Mouse (Mus musculus) liver, embryonic 16.5 days (tissue): ENCODE data around the gene Sumf2. TPM values are rescaled to one million over a fixed set of nuclear protein-coding genes. Genes with fewer than 3 reads are reported as not detected.

ENCODE experiments used
- ATAC-seq: fragments of 200-750 bp; cut with Nextera tagmentation; 2 replicates; pipeline ENCODE4 v1.8.0; 2017; ENCODE audit warnings: low read depth, mild to moderate bottlenecking, moderate number of reproducible peaks, moderate library complexity
- H3K27ac ChIP-seq: fragments of 300-500 bp; sonication (generic); 2 replicates; pipeline ENCODE4 v1.5.1; 2014; ENCODE audit warnings: mild to moderate bottlenecking, low read length
- H3K27me3 ChIP-seq: fragments of 300-500 bp; sonication (generic); 2 replicates; pipeline ENCODE4 v1.6.1; 2014; ENCODE audit warnings: low read depth, low read length, mixed read lengths; ENCODE audit not compliant: control insufficient read depth, insufficient read depth
- H3K36me3 ChIP-seq: fragments of 300-500 bp; sonication (generic); 2 replicates; pipeline ENCODE4 v1.6.1; 2014; ENCODE audit warnings: mild to moderate bottlenecking; ENCODE audit not compliant: control insufficient read depth, insufficient read depth
- H3K4me1 ChIP-seq: fragments of 300-500 bp; sonication (generic); 2 replicates; pipeline ENCODE4 v1.6.1; 2014; ENCODE audit warnings: low read depth, low read length, mixed read lengths; ENCODE audit not compliant: control insufficient read depth
- H3K4me2 ChIP-seq: fragments of 300-500 bp; sonication (generic); 2 replicates; pipeline ENCODE4 v1.6.1; 2014; ENCODE audit warnings: low read depth, low read length, mixed read lengths
- H3K4me3 ChIP-seq: fragments of 300-500 bp; sonication (generic); 2 replicates; pipeline ENCODE4 v1.5.1; 2014; ENCODE audit warnings: low read depth, mild to moderate bottlenecking, low read length
- H3K9ac ChIP-seq: fragments of 300-500 bp; sonication (generic); 2 replicates; pipeline ENCODE4 v1.6.1; 2014; ENCODE audit warnings: low read depth, low read length
- H3K9me3 ChIP-seq: fragments of 300-500 bp; sonication (generic); replicated peaks from 2 replicates; pipeline ENCODE4 v1.6.1; 2016; ENCODE audit warnings: low read length; ENCODE audit not compliant: control insufficient read depth
- WGBS: fragments of 180-500 bp; shearing (Covaris S2); extraction: QIAGEN DNeasy Blood & Tissue Kit; methylation state at CpG from one replicate; pipeline ENCODE4 v1.1.7; 2014; ENCODE audit not compliant: insufficient replicate concordance; 5-methylcytosine and 5-hydroxymethylcytosine counted together
- polyA plus RNA-seq: library from polyadenylated mRNA; unstranded; fragments of >200 nt; fragmentation: Nextera tagmentation; extraction: Ambion mirVana; gene quantifications from 2 replicates; pipeline ENCODE4 v1.2.1, GENCODE M21; 2015

Gene Sumf2
- 15.2 and 15.7 TPM in 2 replicates for polyA plus RNA-seq

- ATAC-seq: peak; percentile 100
- WGBS: 7% methylated on average over 22 of the region's 22 CpGs
- peaks cover 12% of the 10 kb centered on the region for H3K4me1 ChIP-seq
Measured at GRCm38 (mm10) chr5:129846752-129847557, at the start of gene Sumf2. TSS of gene Sumf2 (plus strand) at chr5:129846986.

GRCm38 (mm10) chr5:129844848-129845247, 1.9 kb upstream of the Sumf2 start:
- ATAC-seq: no peak
- no peaks in the 10 kb centered on the region for H3K9me3 ChIP-seq
- H3K27me3 ChIP-seq: no peaks in the 10 kb centered on the region
- H3K9ac ChIP-seq: no peak overlapping the region
- H3K4me1 ChIP-seq: peaks cover 12% of the 10 kb centered on the region
- 86% methylated on average over 5 of the region's 5 CpGs for WGBS
- no peak overlapping the region for H3K4me3 ChIP-seq
- no peak overlapping the region for H3K27ac ChIP-seq
- no peak overlapping the region for H3K4me2 ChIP-seq
- peaks cover 19% of the 10 kb centered on the region for H3K36me3 ChIP-seq

More at GRCm38 (mm10) chr5:129846752-129847557, at the start of gene Sumf2:
- peak within 1 kb of the TSS; percentile 80 for H3K9ac ChIP-seq
- no peaks in the 10 kb centered on the region for H3K27me3 ChIP-seq
- peak within 1 kb of the TSS; percentile 76 for H3K4me3 ChIP-seq
- H3K36me3 ChIP-seq: peaks cover 19% of the 10 kb centered on the region
- H3K27ac ChIP-seq: peak within 1 kb of the TSS; percentile 70
- no peaks in the 10 kb centered on the region for H3K9me3 ChIP-seq
- peak within 1 kb of the TSS; percentile 91 for H3K4me2 ChIP-seq

GRCm38 (mm10) chr5:129847558-129847820, 703 bp downstream of the Sumf2 start:
- Histone ChIP-seq H3K9ac (peak overlapping the region; percentile 80), H3K36me3 (peaks cover 19% of the 10 kb centered on the region), H3K9me3 (no peaks in the 10 kb centered on the region), H3K4me3 (peak overlapping the region; percentile 76), H3K27me3 (no peaks in the 10 kb centered on the region), H3K4me1 (peaks cover 12% of the 10 kb centered on the region), H3K4me2 (peak overlapping the region; percentile 91), H3K27ac (no peak overlapping the region)
- WGBS: 34% methylated on average over 8 of the region's 8 CpGs
- no peak for ATAC-seq

- ATAC-seq: no peak
- H3K4me3 ChIP-seq: no peak overlapping the region
- WGBS: 61% methylated on average over 5 of the region's 5 CpGs
- no peak overlapping the region for H3K9ac ChIP-seq
- no peak overlapping the region for H3K27ac ChIP-seq
- peaks cover 7% of the 10 kb centered on the region; the same call in 1 of the 2 replicates for H3K36me3 ChIP-seq
- H3K4me2 ChIP-seq: no peak overlapping the region
- no peaks in the 10 kb centered on the region for H3K9me3 ChIP-seq
- no peaks in the 10 kb centered on the region for H3K4me1 ChIP-seq
- H3K27me3 ChIP-seq: no peaks in the 10 kb centered on the region
Measured at GRCm38 (mm10) chr5:129855163-129855562, 8.4 kb downstream of the Sumf2 start.

GRCm38 (mm10) chr5:129856414-129856813, 9.6 kb downstream of the Sumf2 start:
- H3K27ac ChIP-seq: no peak overlapping the region
- 79% methylated on average over 5 of the region's 5 CpGs for WGBS
- no peak overlapping the region for H3K4me2 ChIP-seq
- no peaks in the 10 kb centered on the region for H3K27me3 ChIP-seq
- no peak overlapping the region for H3K4me3 ChIP-seq
- H3K9me3 ChIP-seq: no peaks in the 10 kb centered on the region
- H3K4me1 ChIP-seq: no peaks in the 10 kb centered on the region
- no peak overlapping the region for H3K9ac ChIP-seq
- ATAC-seq: no peak
- peaks cover 7% of the 10 kb centered on the region; the same call in 1 of the 2 replicates for H3K36me3 ChIP-seq

GRCm38 (mm10) chr5:129862325-129862724, 15.5 kb downstream of the Sumf2 start:
- no peaks in the 10 kb centered on the region for H3K9me3 ChIP-seq
- no peak for ATAC-seq

GRCm38 (mm10) chr5:129864467-129864866, 17.7 kb downstream of the Sumf2 start:
- Histone ChIP-seq H3K27ac (no peak overlapping the region), H3K9ac (no peak overlapping the region), H3K9me3 (no peaks in the 10 kb centered on the region), H3K4me3 (no peak overlapping the region), H3K27me3 (no peaks in the 10 kb centered on the region), H3K4me1 (peaks cover 5% of the 10 kb centered on the region), H3K4me2 (no peak overlapping the region), H3K36me3 (no peaks in the 10 kb centered on the region; the same call in 1 of the 2 replicates)
- ATAC-seq: no peak
- 12% methylated on average over 18 of the region's 18 CpGs for WGBS

More at GRCm38 (mm10) chr5:129862325-129862724, 15.5 kb downstream of the Sumf2 start:
- Histone ChIP-seq H3K9ac (no peak overlapping the region), H3K27ac (no peak overlapping the region), H3K4me2 (no peak overlapping the region), H3K36me3 (no peaks in the 10 kb centered on the region; the same call in 1 of the 2 replicates), H3K4me1 (peaks cover 5% of the 10 kb centered on the region), H3K4me3 (no peak overlapping the region), H3K27me3 (no peaks in the 10 kb centered on the region)
- 84% methylated on average over 6 of the region's 6 CpGs for WGBS

GRCm38 (mm10) chr5:129865841-129866240, 19.1 kb downstream of the Sumf2 start:
- Histone ChIP-seq H3K27ac (no peak overlapping the region), H3K4me1 (peaks cover 5% of the 10 kb centered on the region), H3K4me2 (no peak overlapping the region), H3K36me3 (no peaks in the 10 kb centered on the region; the same call in 1 of the 2 replicates), H3K4me3 (no peak overlapping the region), H3K9ac (no peak overlapping the region), H3K27me3 (no peaks in the 10 kb centered on the region), H3K9me3 (no peaks in the 10 kb centered on the region)
- WGBS: 70% methylated on average over 12 of the region's 12 CpGs
- ATAC-seq: no peak

GRCm38 (mm10) chr5:129869238-129869995, 22.6 kb downstream of the Sumf2 start:
- Histone ChIP-seq H3K4me3 (no peak overlapping the region), H3K4me1 (peaks cover under 1% of the 10 kb centered on the region), H3K27me3 (no peaks in the 10 kb centered on the region), H3K36me3 (no peaks in the 10 kb centered on the region), H3K9me3 (no peaks in the 10 kb centered on the region), H3K27ac (no peak overlapping the region), H3K4me2 (no peak overlapping the region), H3K9ac (no peak overlapping the region)
- WGBS: 74% methylated on average over 19 of the region's 19 CpGs
- no peak for ATAC-seq
